Mouse (Mus musculus) liver, adult 2 months (tissue): ENCODE data around the gene Becn1.

Experiments used
- CTCF ChIP-seq: fragments of 200-500 bp; IDR thresholded peaks from 2 replicates; pipeline ENCODE4 v1.5.1; 2011; ENCODE audit warnings: low read depth, low read length, control low read depth
- POLR2A ChIP-seq: fragments of 200-500 bp; IDR thresholded peaks from 2 replicates; pipeline ENCODE4 v1.6.1; 2011; ENCODE audit warnings: low read length, control low read depth; ENCODE audit not compliant: insufficient read depth; ENCODE audit errors: extremely low read depth

DNA sequence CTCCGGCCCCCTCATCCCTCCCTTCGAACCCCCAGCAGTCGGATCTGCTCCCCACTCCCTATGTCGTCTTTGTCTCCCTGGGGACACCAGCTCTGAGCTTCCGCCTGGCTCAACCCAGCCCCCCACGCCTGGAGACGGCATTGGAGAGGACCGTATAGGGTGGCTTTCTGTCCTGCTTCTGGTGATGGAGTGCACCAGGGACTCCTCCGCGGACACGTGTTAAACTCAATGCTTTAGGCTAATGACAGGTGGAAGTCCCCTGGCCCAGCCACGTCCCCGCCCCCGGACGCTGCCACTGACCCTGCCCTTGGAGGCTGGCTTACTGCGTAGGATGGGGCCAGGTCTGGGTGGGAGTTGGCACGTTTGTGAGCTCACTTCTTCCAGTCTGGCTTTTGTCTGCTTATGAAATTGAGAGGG, 14.4 kb upstream of the Becn1 start:
- TF ChIP-seq CTCF (no peak), POLR2A (no peak)
